Mouse (Mus musculus) CH12.LX (cell line): ENCODE measurements around the gene Cacnb4. TPM values are rescaled to one million over a fixed set of nuclear protein-coding genes. Genes with fewer than 3 reads are reported as not detected.

ENCODE experiments used
- DNase-seq: peaks from one replicate; pipeline ENCODE4 v3.0.0-alpha.2; 2013; ENCODE audit errors: extremely low read depth
- H3K27ac ChIP-seq: 2 replicates; pipeline ENCODE4 v1.5.1; 2012; ENCODE audit warnings: low read depth, mild to moderate bottlenecking, control low read depth, moderate library complexity; ENCODE audit not compliant: insufficient read depth
- H3K27me3 ChIP-seq: replicated peaks from 2 replicates; pipeline ENCODE3; 2012; ENCODE audit warnings: inconsistent platforms
- H3K36me3 ChIP-seq, 2 experiments: replicated peaks in 1 of 2; 2 replicates each; pipeline versions ENCODE3 to v1.6.1; 2012; ENCODE audit warnings: inconsistent platforms in 1 of 2, low read length in 1 of 2, mild to moderate bottlenecking in 1 of 2, mixed read lengths in 1 of 2, moderate library complexity in 1 of 2; ENCODE audit not compliant: control insufficient read depth in 1 of 2, insufficient read depth in 1 of 2
- H3K4me1 ChIP-seq, 2 experiments: 2 replicates each; pipeline ENCODE4 v1.6.1; 2012; ENCODE audit warnings: inconsistent platforms in 1 of 2, moderate library complexity in 1 of 2; ENCODE audit not compliant: insufficient read depth in 2 of 2, control insufficient read depth in 1 of 2
- H3K4me2 ChIP-seq: 2 replicates; pipeline ENCODE4 v1.6.1; 2012; ENCODE audit warnings: low read depth, mild to moderate bottlenecking, control low read depth; ENCODE audit not compliant: poor library complexity, insufficient read depth, severe bottlenecking
- H3K4me3 ChIP-seq, 3 experiments: fragments of 150-350 bp in 1 of 3; sonication (generic) in 1 of 3; replicated peaks in 1 of 3; 2 replicates each; pipeline versions ENCODE3 to v1.5.1; 2011 to 2012; ENCODE audit warnings: low read depth in 2 of 3, low read length in 2 of 3, mild to moderate bottlenecking in 2 of 3, moderate library complexity in 2 of 3, control low read depth in 1 of 3, improper control_type of control experiment in 1 of 3, inconsistent platforms in 1 of 3, mixed read lengths in 1 of 3; ENCODE audit not compliant: poor library complexity in 1 of 3
- H3K79me2 ChIP-seq: replicated peaks from 2 replicates; pipeline ENCODE4 v1.6.1; 2012; ENCODE audit warnings: mild to moderate bottlenecking, moderate library complexity; ENCODE audit not compliant: control insufficient read depth, poor library complexity, insufficient read depth, severe bottlenecking; ENCODE audit errors: extremely low read depth
- H3K9ac ChIP-seq: 2 replicates; pipeline ENCODE4 v1.6.1; 2012; ENCODE audit warnings: low read depth, mild to moderate bottlenecking, control low read depth, moderate library complexity; ENCODE audit not compliant: insufficient read depth
- H3K9me3 ChIP-seq: replicated peaks from 2 replicates; pipeline ENCODE3; 2012; ENCODE audit warnings: low read length, inconsistent platforms, mixed read lengths
- BHLHE40 ChIP-seq: IDR thresholded peaks from 2 replicates; pipeline ENCODE4 v1.6.1; 2011; ENCODE audit warnings: mild to moderate bottlenecking, low read depth, low read length, improper control_type of control experiment
- CHD1 ChIP-seq: IDR thresholded peaks from 2 replicates; pipeline ENCODE4 v1.6.1; 2012; ENCODE audit warnings: low read depth, low read length, improper control_type of control experiment, inconsistent platforms
- CHD2 ChIP-seq: IDR thresholded peaks from 2 replicates; pipeline ENCODE4 v1.6.1; 2011; ENCODE audit warnings: low read length, improper control_type of control experiment
- CTCF ChIP-seq, 2 experiments: IDR thresholded peaks in 1 of 2; conservative IDR thresholded peaks in 1 of 2; 2 replicates each; pipeline ENCODE4 v1.5.1; 2011 to 2012; ENCODE audit warnings: low read depth in 2 of 2, low read length in 2 of 2, improper control_type of control experiment in 1 of 2, inconsistent platforms in 1 of 2, mild to moderate bottlenecking in 1 of 2, moderate library complexity in 1 of 2
- E2F4 ChIP-seq: IDR thresholded peaks from 2 replicates; pipeline ENCODE4 v1.6.1; 2011; ENCODE audit warnings: low read depth, low read length, improper control_type of control experiment; ENCODE audit not compliant: insufficient replicate concordance
- ELF1 ChIP-seq: IDR thresholded peaks from 2 replicates; pipeline ENCODE4 v1.6.1; 2014; ENCODE audit warnings: low read depth, mild to moderate bottlenecking, inconsistent platforms, low read length, improper control_type of control experiment
- EP300 ChIP-seq: IDR thresholded peaks from 2 replicates; pipeline ENCODE4 v1.6.1; 2011; ENCODE audit warnings: low read length, improper control_type of control experiment
- GABPA ChIP-seq: IDR thresholded peaks from 2 replicates; pipeline ENCODE4 v1.6.1; 2012; ENCODE audit warnings: low read depth, low read length, improper control_type of control experiment, inconsistent platforms; ENCODE audit not compliant: insufficient replicate concordance
- HCFC1 ChIP-seq: IDR thresholded peaks from 2 replicates; pipeline ENCODE4 v1.6.1; 2012; ENCODE audit warnings: low read depth, mild to moderate bottlenecking, inconsistent platforms, low read length, improper control_type of control experiment
- IRF4 ChIP-seq: IDR thresholded peaks from 2 replicates; pipeline ENCODE4 v1.6.1; 2014; ENCODE audit warnings: low read depth, mild to moderate bottlenecking, inconsistent platforms, low read length, improper control_type of control experiment
- JUN ChIP-seq: IDR thresholded peaks from 2 replicates; pipeline ENCODE4 v1.6.1; 2011; ENCODE audit warnings: low read depth, mild to moderate bottlenecking, low read length, improper control_type of control experiment, moderate library complexity; ENCODE audit not compliant: insufficient read depth
- JUND ChIP-seq: conservative IDR thresholded peaks from 2 replicates; pipeline ENCODE4 v1.6.1; 2011; ENCODE audit warnings: low read depth, low read length, improper control_type of control experiment
- KAT2A ChIP-seq: IDR thresholded peaks from 2 replicates; pipeline ENCODE4 v1.6.1; 2012; ENCODE audit warnings: low read length, improper control_type of control experiment, inconsistent platforms; ENCODE audit not compliant: insufficient replicate concordance
- MAX ChIP-seq: IDR thresholded peaks from 2 replicates; pipeline ENCODE4 v1.6.1; 2011; ENCODE audit warnings: low read length, improper control_type of control experiment
- MAZ ChIP-seq: IDR thresholded peaks from 2 replicates; pipeline ENCODE4 v1.6.1; 2012; ENCODE audit warnings: low read depth, mild to moderate bottlenecking, inconsistent platforms, low read length, improper control_type of control experiment, moderate library complexity
- MEF2A ChIP-seq: IDR thresholded peaks from 2 replicates; pipeline ENCODE4 v1.6.1; 2014; ENCODE audit warnings: low read depth, mild to moderate bottlenecking, inconsistent platforms, low read length, improper control_type of control experiment, borderline replicate concordance
- MXI1 ChIP-seq: IDR thresholded peaks from 2 replicates; pipeline ENCODE4 v1.6.1; 2011; ENCODE audit warnings: mild to moderate bottlenecking, low read depth, low read length, improper control_type of control experiment
- MYC ChIP-seq: IDR thresholded peaks from 2 replicates; pipeline ENCODE4 v1.6.1; 2011; ENCODE audit warnings: low read depth, mild to moderate bottlenecking, improper control_type of control experiment, low read length
- NELFE ChIP-seq: IDR thresholded peaks from 2 replicates; pipeline ENCODE4 v1.6.1; 2011; ENCODE audit warnings: low read depth, low read length, improper control_type of control experiment
- NRF1 ChIP-seq: IDR thresholded peaks from 2 replicates; pipeline ENCODE4 v1.6.1; 2014; ENCODE audit warnings: low read depth, mild to moderate bottlenecking, inconsistent platforms, low read length, improper control_type of control experiment, moderate library complexity
- PAX5 ChIP-seq: IDR thresholded peaks from 2 replicates; pipeline ENCODE4 v1.6.1; 2012; ENCODE audit warnings: low read length, inconsistent platforms, mixed read lengths
- POLR2A ChIP-seq: IDR thresholded peaks from 2 replicates; pipeline ENCODE4 v1.6.1; 2011; ENCODE audit warnings: low read depth, mild to moderate bottlenecking, improper control_type of control experiment, low read length
- POLR2AphosphoS2 ChIP-seq: IDR thresholded peaks from 2 replicates; pipeline ENCODE4 v1.6.1; 2011; ENCODE audit warnings: low read depth, low read length, improper control_type of control experiment
- TBP ChIP-seq: conservative IDR thresholded peaks from 2 replicates; pipeline ENCODE4 v1.6.1; 2011; ENCODE audit warnings: low read depth, low read length, improper control_type of control experiment
- TCF12 ChIP-seq: IDR thresholded peaks from 2 replicates; pipeline ENCODE4 v1.6.1; 2014; ENCODE audit warnings: low read depth, mild to moderate bottlenecking, inconsistent platforms, low read length, improper control_type of control experiment
- UBTF ChIP-seq: IDR thresholded peaks from 2 replicates; pipeline ENCODE4 v1.6.1; 2012; ENCODE audit warnings: low read depth, mild to moderate bottlenecking, inconsistent platforms, low read length, improper control_type of control experiment, moderate library complexity
- USF1 ChIP-seq: IDR thresholded peaks from 2 replicates; pipeline ENCODE4 v1.6.1; 2014; ENCODE audit warnings: low read depth, mild to moderate bottlenecking, inconsistent platforms, low read length, improper control_type of control experiment
- ZC3H11A ChIP-seq: IDR thresholded peaks from 2 replicates; pipeline ENCODE4 v1.6.1; 2012; ENCODE audit warnings: low read depth, mild to moderate bottlenecking, inconsistent platforms, low read length, improper control_type of control experiment
- ZMIZ1 ChIP-seq: IDR thresholded peaks from 2 replicates; pipeline ENCODE4 v1.6.1; 2012; ENCODE audit warnings: low read depth, mild to moderate bottlenecking, inconsistent platforms, low read length, improper control_type of control experiment
- ZNF384 ChIP-seq: IDR thresholded peaks from 2 replicates; pipeline ENCODE4 v1.6.1; 2012; ENCODE audit warnings: low read depth, low read length, improper control_type of control experiment, inconsistent platforms
- dilution Hi-C: fragments of 300-500 bp; cut with MboI; formaldehyde crosslinking; loops from 2 replicates; pipeline ENCODE4 v1.14.3; 2020; ENCODE audit warnings: low sequenced_read_pairs; ENCODE audit not compliant: extremely low pct_unique_long_range_greater_than_20kb, extremely low pct_ligation_motif_present
- in situ Hi-C: fragments of 300-500 bp; cut with MboI; formaldehyde crosslinking; loops from 3 replicates; pipeline ENCODE4 v1.14.3; 2019; ENCODE audit warnings: low sequenced_read_pairs, low pct_ligation_motif_present, low pct_unique_long_range_greater_than_20kb, mixed read lengths
- polyA plus RNA-seq: library from polyadenylated mRNA; unstranded; fragments of >175 nt; gene quantifications from 2 replicates; pipeline ENCODE4 v1.2.1, GENCODE M21; 2012; ENCODE audit warnings: low read depth; ENCODE audit not compliant: insufficient read length
- total RNA-seq, 2 experiments: library from RNA; depleted of rRNA; stranded (reverse); fragments of 300-350 nt in 1 of 2; fragments of >200 nt in 1 of 2; gene quantifications; 2 replicates each; pipeline ENCODE4 v1.2.3; 2012 to 2014

The Cacnb4 gene
- total and polyA plus RNA-seq, 3 experiments = 0.77 to 3.4 (median 1.5) TPM

DNA sequence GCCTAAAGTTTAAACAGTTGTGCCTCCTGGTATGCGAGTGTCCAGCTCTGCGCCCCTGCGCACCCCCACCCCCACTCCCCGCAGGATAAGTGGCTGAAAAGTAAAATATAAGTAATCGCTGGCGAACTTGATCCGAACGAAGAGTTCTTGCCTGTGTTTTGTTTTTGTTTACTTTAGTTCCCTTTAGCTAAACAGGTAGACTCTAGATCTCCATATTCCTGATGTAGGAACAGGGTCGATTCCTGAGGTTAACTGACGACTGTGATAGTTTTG, 251.2 kb downstream of the Cacnb4 start:
- Histone ChIP-seq H3K4me2 (peak overlapping the region; percentile 100), H3K36me3 (no peaks in the 10 kb centered on the region), H3K27me3 (peaks cover 3% of the 10 kb centered on the region), H3K27ac (no peak overlapping the region), H3K4me1 (peaks cover 11 to 61% of the 10 kb centered on the region in 2 experiments), H3K9ac (peak overlapping the region; percentile 75), H3K4me3 (peak overlapping the region; percentile 39 to 91 (median 62)), H3K79me2 (peaks cover 39% of the 10 kb centered on the region), H3K9me3 (no peaks in the 10 kb centered on the region)
- TF ChIP-seq PAX5 = no peak
- TF ChIP-seq MXI1 = no peak
- no peak for TF ChIP-seq POLR2AphosphoS2
- no peak for TF ChIP-seq JUN
- no peak for TF ChIP-seq MYC
- no peak for TF ChIP-seq KAT2A
- no peak for TF ChIP-seq JUND
- no peak for TF ChIP-seq ZNF384
- no peak for TF ChIP-seq TCF12
- TF ChIP-seq CTCF (conservative IDR thresholded peaks at IDR 0.05 in 1 of 2, IDR thresholded peaks at IDR 0.05 in 1 of 2; ENCODE audit: low read depth in 2 of 2, low read length in 2 of 2) = no peak
- TF ChIP-seq IRF4 = peak; percentile 41; the same call in 1 of the 2 replicates
- no peak for TF ChIP-seq MAX
- no peak for TF ChIP-seq HCFC1
- TF ChIP-seq CHD2 = peak; percentile 55
- TF ChIP-seq ZC3H11A = no peak
- no peak for TF ChIP-seq CHD1
- dilution Hi-C loops = no loop called here
- in situ Hi-C loops = no loop called here
- DNase-seq = no peak

DNA sequence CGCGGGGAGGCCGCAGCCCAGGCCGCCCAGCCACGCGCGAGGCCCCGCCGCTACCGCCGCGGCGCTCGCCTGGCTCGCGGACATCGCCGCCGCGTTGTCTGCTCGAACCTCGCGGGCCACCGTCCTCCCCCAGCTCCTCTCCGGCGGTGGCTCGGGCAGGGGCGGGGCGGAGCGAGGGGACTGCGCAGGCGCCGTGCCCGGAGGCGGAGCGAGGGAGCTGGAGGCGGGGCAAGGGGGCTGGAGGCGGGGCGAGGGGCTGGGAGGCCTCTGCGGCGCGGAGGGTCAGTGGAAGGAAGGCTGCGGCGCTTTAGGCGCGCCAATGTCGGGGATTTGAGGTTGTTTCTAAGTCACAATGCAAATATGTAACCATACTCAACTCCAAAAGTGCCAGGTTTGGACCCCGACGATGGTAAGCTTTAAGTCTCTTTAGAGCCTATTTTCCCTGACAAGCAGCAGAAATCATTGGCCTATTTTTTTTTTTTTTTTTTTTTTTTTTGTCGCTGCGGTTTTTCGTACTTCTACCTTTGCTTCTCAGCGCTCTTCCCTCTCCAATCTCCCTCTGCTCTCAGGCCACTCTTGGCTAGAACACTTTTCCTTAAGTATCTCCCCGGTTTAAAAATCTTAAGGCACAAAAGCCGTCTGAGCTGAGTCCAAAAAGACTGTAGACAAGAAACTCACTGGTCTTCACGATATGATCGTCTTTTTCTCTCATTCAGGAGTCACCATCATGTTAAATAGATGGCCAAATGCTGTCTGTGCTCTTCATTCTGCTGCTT, 251.7 kb downstream of the Cacnb4 start, which contains the start of gene Arl5a:
Arl5a (minus strand) TSS at position 155 of the 776 bp plus-strand sequence.
- TF ChIP-seq KAT2A (0 out of 2 replicates have a peak, but pooled peaks have one; percentile 48), TCF12 (peak; percentile 60; the same call in 1 of the 2 replicates), NELFE (peak; percentile 58; the same call in 1 of the 2 replicates), ZNF384 (peak; percentile 98), HCFC1 (peak; percentile 54; the same call in 1 of the 2 replicates), UBTF (0 out of 2 replicates have a peak, but pooled peaks have one; percentile 14), POLR2A (peak; percentile 71), EP300 (peak; percentile 24; the same call in 1 of the 2 replicates), GABPA (no peak), ELF1 (0 out of 2 replicates have a peak, but pooled peaks have one; percentile 32), E2F4 (no peak), NRF1 (peak; percentile 88), BHLHE40 (no peak), CHD1 (0 out of 2 replicates have a peak, but pooled peaks have one; percentile 77), MAX (peak; percentile 44; the same call in 1 of the 2 replicates), ZMIZ1 (peak; percentile 77), MEF2A (0 out of 2 replicates have a peak, but pooled peaks have one; percentile 18), MYC (no peak), TBP (0 out of 2 replicates have a peak, but pooled peaks have one; percentile 27), USF1 (no peak), MAZ (peak; percentile 47; the same call in 1 of the 2 replicates)
- TF ChIP-seq, all 38 proteins: peak for 16
- H3K36me3 ChIP-seq = no peaks in the 10 kb centered on the region
- peak within 1 kb of the TSS; percentile 100 for H3K4me2 ChIP-seq
- H3K4me1 ChIP-seq = peaks cover 16 to 64% of the 10 kb centered on the region in 2 experiments
- H3K4me3 ChIP-seq = peak within 1 kb of the TSS; percentile 88 to 91 (median 89)
- H3K27me3 ChIP-seq = peaks cover 3% of the 10 kb centered on the region
- in situ Hi-C loops = loop anchor here (25.0 kb wide), 1 partner anchor 162 kb away; no protein-coding TSS in a partner anchor
- H3K9ac ChIP-seq = peak within 1 kb of the TSS; percentile 79
- H3K9me3 ChIP-seq = no peaks in the 10 kb centered on the region
- H3K27ac ChIP-seq = peak within 1 kb of the TSS; percentile 3; the same call in 1 of the 2 replicates
- peaks cover 44% of the 10 kb centered on the region for H3K79me2 ChIP-seq
- dilution Hi-C loops = no loop called here
- DNase-seq = peak; percentile 78
